14 mouse cellular contexts compared by ENCODE assay signal in genomic region chr7:72949886-72950285, GRCm38 (mm10).
DNase-seq lines count a peak whose midpoint lies in the region.
"Had no signal": no experiment of that assay in that cellular context is flagged by ENCODE, and none has a peak within 500 bp of the region (broad histone marks: within the 10 kb centered on the region; RNA-seq: fewer than 3 reads in every experiment).

No protein-coding gene starts in this region.

- DNase-seq in kidney, postnatal 14 days = peak; percentile 8
- DNase-seq in kidney, adult 8-10 months = no peak
- DNase-seq in 3T3-L1 (ENCODE audit: low read depth, low spot score) (peak; percentile 68), NIH3T3 (ENCODE audit: low read depth) (peak; percentile 65)
- DNase-seq in thymus, postnatal 36 days = no peak
- DNase-seq: adrenal gland, adult 2 months; adrenal gland, postnatal 10 days; adrenal gland, postnatal 25 days; B cell, adult 2 months; cerebellum, adult 11-12 months; cerebellum, adult 2 months; cerebellum, adult 9-10 months; cerebellum, postnatal 10 days; forebrain, postnatal 0 days had no signal

Comparison
In these comparisons a context has a peak if more than half of its experiments do, and no peak if none do; other contexts are left out.
1. DNase-seq: peak in kidney, postnatal 14 days (single experiment), 3T3-L1 (single experiment) and NIH3T3 (single experiment); none in kidney, adult 8-10 months (0 of 2) and thymus, postnatal 36 days (0 of 2).